Mouse (Mus musculus) forebrain, embryonic 14.5 days (tissue): ENCODE results near the gene Rad23b. TPM values are rescaled to one million over a fixed set of nuclear protein-coding genes. Genes with fewer than 3 reads are reported as not detected.

Experiments
- ATAC-seq: fragments of 200-750 bp; cut with Nextera tagmentation; 2 replicates; pipeline ENCODE4 v1.8.0; 2017; ENCODE audit warnings: mild to moderate bottlenecking, moderate library complexity
- DNase-seq: peaks from one replicate; pipeline ENCODE4 v3.0.0-alpha.2; 2015; ENCODE audit warnings: low spot score
- H3K27ac ChIP-seq: fragments of 300-500 bp; sonication (generic); 2 replicates; pipeline ENCODE4 v1.5.1; 2014; ENCODE audit warnings: low read depth, mild to moderate bottlenecking, control low read depth, low read length, moderate library complexity
- H3K27me3 ChIP-seq: fragments of 300-500 bp; sonication (generic); replicated peaks from 2 replicates; pipeline ENCODE4 v1.6.1; 2014; ENCODE audit warnings: low read length, control low read depth, mixed read lengths; ENCODE audit not compliant: control insufficient read depth, insufficient read depth
- H3K36me3 ChIP-seq: fragments of 300-500 bp; sonication (generic); 2 replicates; pipeline ENCODE4 v1.6.1; 2014; ENCODE audit warnings: low read length, control low read depth; ENCODE audit not compliant: control insufficient read depth, insufficient read depth
- H3K4me1 ChIP-seq: fragments of 300-500 bp; sonication (generic); 2 replicates; pipeline ENCODE4 v1.6.1; 2014; ENCODE audit warnings: antibody characterized with exemption, low read length, control low read depth; ENCODE audit not compliant: control insufficient read depth, insufficient read depth
- H3K4me2 ChIP-seq: fragments of 300-500 bp; sonication (generic); 2 replicates; pipeline ENCODE4 v1.6.1; 2014; ENCODE audit warnings: mild to moderate bottlenecking, control low read depth, low read length
- H3K4me3 ChIP-seq: fragments of 300-500 bp; sonication (generic); 2 replicates; pipeline ENCODE4 v1.5.1; 2014; ENCODE audit warnings: low read depth, low read length, control low read depth
- H3K9ac ChIP-seq: fragments of 300-500 bp; sonication (generic); 2 replicates; pipeline ENCODE4 v1.6.1; 2014; ENCODE audit warnings: mild to moderate bottlenecking, low read length, control low read depth, moderate library complexity
- H3K9me3 ChIP-seq: fragments of 300-500 bp; sonication (generic); replicated peaks from 2 replicates; pipeline ENCODE4 v1.6.1; 2016; ENCODE audit warnings: low read length, control low read depth, mixed read lengths; ENCODE audit not compliant: control insufficient read depth
- WGBS: fragments of 180-500 bp; shearing (Covaris S2); extraction: QIAGEN DNeasy Blood & Tissue Kit; methylation state at CpG from one replicate; pipeline ENCODE4 v1.1.7; 2014; 5-methylcytosine and 5-hydroxymethylcytosine counted together
- polyA plus RNA-seq: library from polyadenylated mRNA; unstranded; fragments of >200 nt; fragmentation: Nextera tagmentation; extraction: Ambion mirVana; gene quantifications from 2 replicates; pipeline ENCODE4 v1.2.1, GENCODE M21; 2014

Gene Rad23b
- polyA plus RNA-seq, 1 experiment from 2014 or later = 120 TPM

DNA sequence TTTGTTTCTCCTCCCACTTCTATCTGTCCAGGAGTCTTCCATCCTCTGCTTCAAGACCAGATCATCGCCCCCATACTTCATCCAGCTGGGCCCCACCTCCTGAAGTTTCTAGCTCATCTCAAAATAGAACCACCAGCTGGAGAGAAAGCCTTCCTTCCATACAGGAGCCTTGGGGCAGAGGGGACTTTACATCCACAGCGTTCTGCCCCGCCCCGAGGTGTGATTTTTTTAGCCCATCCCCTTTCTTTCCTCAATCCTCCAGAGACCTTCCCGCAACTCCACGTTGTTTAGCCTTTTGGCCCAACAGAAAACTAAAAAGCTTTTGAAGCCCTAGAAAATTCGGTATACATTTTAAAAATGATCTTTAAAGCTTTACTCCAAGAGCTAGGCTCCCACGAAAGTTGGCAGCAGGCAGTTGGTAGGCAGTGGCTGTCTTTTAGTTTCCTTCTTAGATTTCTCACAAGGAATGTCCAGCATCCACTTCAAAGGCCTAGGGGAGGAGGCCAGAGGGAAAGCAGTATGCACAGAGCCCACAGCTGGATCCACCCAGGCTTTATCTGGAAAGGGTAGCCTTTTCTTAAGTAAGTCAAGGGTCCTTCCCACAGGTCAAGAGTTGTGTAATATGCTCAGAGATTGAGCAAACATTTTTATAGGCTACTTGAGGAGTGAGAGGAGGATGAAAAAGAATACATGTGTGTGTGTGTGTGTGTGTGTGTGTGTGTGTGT lies 20.1 kb upstream of the Rad23b start:
- Histone ChIP-seq H3K36me3 (no peaks in the 10 kb centered on the region), H3K27me3 (no peaks in the 10 kb centered on the region), H3K4me1 (no peaks in the 10 kb centered on the region), H3K9ac (no peak overlapping the region), H3K4me2 (no peak overlapping the region), H3K4me3 (no peak overlapping the region), H3K27ac (no peak overlapping the region), H3K9me3 (no peaks in the 10 kb centered on the region)
- WGBS = 85% methylated on average over 8 of the region's 8 CpGs
- ATAC-seq (no peak), DNase-seq (no peak)

GRCm38 (mm10) chr4:55335030-55335770 lies 14.6 kb upstream of the Rad23b start:
- Histone ChIP-seq H3K9me3 (no peaks in the 10 kb centered on the region), H3K4me2 (no peak overlapping the region), H3K27me3 (no peaks in the 10 kb centered on the region), H3K27ac (no peak overlapping the region), H3K4me3 (no peak overlapping the region), H3K9ac (no peak overlapping the region), H3K4me1 (no peaks in the 10 kb centered on the region), H3K36me3 (no peaks in the 10 kb centered on the region)
- 77% methylated on average over 5 of the region's 5 CpGs for WGBS
- ATAC-seq (no peak), DNase-seq (no peak)

GRCm38 (mm10) chr4:55338905-55339304 lies 10.9 kb upstream of the Rad23b start:
- Histone ChIP-seq H3K4me2 (no peak overlapping the region), H3K36me3 (no peaks in the 10 kb centered on the region), H3K4me1 (no peaks in the 10 kb centered on the region), H3K27me3 (no peaks in the 10 kb centered on the region), H3K9ac (no peak overlapping the region), H3K4me3 (no peak overlapping the region), H3K9me3 (no peaks in the 10 kb centered on the region), H3K27ac (no peak overlapping the region)
- WGBS = 73% methylated on average over 1 of the region's 1 CpGs
- no peak for DNase-seq
- ATAC-seq = no peak

GRCm38 (mm10) chr4:55339388-55339787 lies 10.5 kb upstream of the Rad23b start:
- Histone ChIP-seq H3K27ac (no peak overlapping the region), H3K4me2 (no peak overlapping the region), H3K4me1 (no peaks in the 10 kb centered on the region), H3K9ac (no peak overlapping the region), H3K27me3 (no peaks in the 10 kb centered on the region), H3K4me3 (no peak overlapping the region), H3K9me3 (no peaks in the 10 kb centered on the region), H3K36me3 (no peaks in the 10 kb centered on the region)
- WGBS = 75% methylated on average over 4 of the region's 4 CpGs
- ATAC-seq (no peak), DNase-seq (no peak)

GRCm38 (mm10) chr4:55341797-55342196 lies 8.0 kb upstream of the Rad23b start:
- H3K36me3 ChIP-seq = no peaks in the 10 kb centered on the region
- H3K4me3 ChIP-seq = no peak overlapping the region
- 92% methylated on average over 1 of the region's 1 CpGs for whole genome bisulfite sequencing
- no peak for DNase-seq
- no peaks in the 10 kb centered on the region for H3K27me3 ChIP-seq
- H3K9ac ChIP-seq = no peak overlapping the region
- no peak overlapping the region for H3K27ac ChIP-seq
- no peak for ATAC-seq
- no peak overlapping the region for H3K4me2 ChIP-seq
- H3K4me1 ChIP-seq = no peaks in the 10 kb centered on the region
- no peaks in the 10 kb centered on the region for H3K9me3 ChIP-seq

DNA sequence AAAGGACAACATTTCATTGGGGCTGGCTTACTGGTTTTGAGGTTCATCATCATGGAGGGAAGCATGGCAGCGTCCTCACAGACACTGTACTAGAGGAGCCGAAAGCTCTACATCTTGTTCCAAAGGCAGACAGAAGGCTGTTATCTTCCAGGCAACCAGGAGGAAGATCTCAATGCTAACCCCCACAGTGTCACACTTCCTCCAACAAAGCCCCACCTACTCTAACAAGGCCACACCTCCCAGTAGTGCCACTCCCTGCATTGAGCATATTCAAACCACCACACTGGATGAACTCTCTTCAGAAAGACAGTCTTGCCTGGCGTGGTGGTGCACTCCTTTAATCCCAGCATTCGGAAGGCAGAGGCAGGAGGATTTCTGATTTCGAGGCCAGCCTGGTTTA lies 7.2 kb upstream of the Rad23b start:
- Histone ChIP-seq H3K4me1 (no peaks in the 10 kb centered on the region), H3K27ac (no peak overlapping the region)
- WGBS = 95% methylated on average over 5 of the region's 5 CpGs

DNA sequence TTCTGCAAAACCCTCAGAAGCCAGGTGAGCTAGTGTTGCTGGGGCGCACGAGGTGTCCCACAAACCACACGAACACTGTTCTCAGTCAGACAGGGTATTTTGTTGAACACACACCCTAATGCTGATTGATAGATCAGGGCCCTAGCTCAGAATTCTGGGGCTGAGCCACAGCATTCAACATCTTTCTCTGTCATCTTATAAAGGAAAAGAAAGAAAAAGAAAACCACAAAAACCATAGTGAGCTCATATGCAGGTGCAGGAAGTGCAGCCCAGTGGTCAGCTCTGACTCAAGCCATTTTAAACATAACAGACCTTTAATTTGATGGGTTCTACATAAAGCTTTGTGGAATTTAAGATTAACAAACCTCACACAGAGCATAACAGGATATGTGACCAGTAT lies 6.6 kb upstream of the Rad23b start:
- ATAC-seq = no peak
- no peak overlapping the region for H3K4me2 ChIP-seq
- no peaks in the 10 kb centered on the region for H3K27me3 ChIP-seq
- H3K9me3 ChIP-seq = no peaks in the 10 kb centered on the region
- no peaks in the 10 kb centered on the region for H3K4me1 ChIP-seq
- no peak for DNase-seq
- WGBS = 85% methylated on average over 3 of the region's 3 CpGs
- H3K9ac ChIP-seq = no peak overlapping the region
- H3K27ac ChIP-seq = no peak overlapping the region
- H3K36me3 ChIP-seq = no peaks in the 10 kb centered on the region
- no peak overlapping the region for H3K4me3 ChIP-seq

More for the DNA sequence above, 7.2 kb upstream of the Rad23b start:
- H3K4me3 ChIP-seq = no peak overlapping the region
- H3K4me2 ChIP-seq = no peak overlapping the region
- H3K9me3 ChIP-seq = no peaks in the 10 kb centered on the region
- no peak overlapping the region for H3K9ac ChIP-seq
- no peaks in the 10 kb centered on the region for H3K36me3 ChIP-seq
- no peak for DNase-seq
- H3K27me3 ChIP-seq = no peaks in the 10 kb centered on the region
- no peak for ATAC-seq

- Histone ChIP-seq H3K9ac (peak overlapping the region; percentile 68), H3K4me2 (peak overlapping the region; percentile 57), H3K4me1 (peaks cover 18% of the 10 kb centered on the region), H3K27ac (peak overlapping the region; percentile 86), H3K9me3 (no peaks in the 10 kb centered on the region), H3K4me3 (peak overlapping the region; percentile 99), H3K27me3 (no peaks in the 10 kb centered on the region), H3K36me3 (no peaks in the 10 kb centered on the region)
- DNase-seq (no peak), ATAC-seq (no peak)
- 10% methylated on average over 12 of the region's 12 CpGs for WGBS
Measured at GRCm38 (mm10) chr4:55348759-55349451, 938 bp upstream of the Rad23b start.
